Mouse (Mus musculus) forebrain, embryonic 10.5 days (tissue): ENCODE results near the gene Grk6. TPM values are rescaled to one million over a fixed set of nuclear protein-coding genes. Genes with fewer than 3 reads are reported as not detected.
A peak's percentile ranks its signal among the peaks of the same experiment; 100 is the strongest.

Experiments
- DNase-seq: peaks from one replicate; pipeline ENCODE4 v3.0.0-alpha.2; 2017; ENCODE audit warnings: low spot score; ENCODE audit errors: extremely low spot score
- H3K27ac ChIP-seq: fragments of 300-500 bp; sonication (generic); 2 replicates; pipeline ENCODE4 v1.5.1; 2016; ENCODE audit warnings: mild to moderate bottlenecking
- H3K27me3 ChIP-seq: fragments of 300-500 bp; sonication (generic); 2 replicates; pipeline ENCODE4 v1.6.1; 2016; ENCODE audit warnings: mild to moderate bottlenecking; ENCODE audit not compliant: poor library complexity, severe bottlenecking
- H3K36me3 ChIP-seq: fragments of 300-500 bp; sonication (generic); replicated peaks from 2 replicates; pipeline ENCODE4 v1.6.1; 2016; ENCODE audit warnings: mild to moderate bottlenecking, moderate library complexity
- H3K4me1 ChIP-seq: fragments of 300-500 bp; sonication (generic); 2 replicates; pipeline ENCODE4 v1.6.1; 2016
- H3K4me3 ChIP-seq: fragments of 300-500 bp; sonication (generic); 2 replicates; pipeline ENCODE4 v1.5.1; 2016; ENCODE audit warnings: mild to moderate bottlenecking, moderate library complexity
- H3K9me3 ChIP-seq: fragments of 300-500 bp; sonication (generic); 2 replicates; pipeline ENCODE4 v1.6.1; 2016; ENCODE audit warnings: mild to moderate bottlenecking, moderate library complexity
- WGBS: fragments of 180-500 bp; shearing (Covaris S2); methylation state at CpG from one replicate; pipeline ENCODE4 v1.1.7; 2016; 5-methylcytosine and 5-hydroxymethylcytosine counted together
- polyA plus RNA-seq: library from polyadenylated mRNA; unstranded; fragments of >200 nt; fragmentation: Nextera tagmentation; extraction: Ambion mirVana; gene quantifications from 2 replicates; pipeline ENCODE4 v1.2.1, GENCODE M21; 2016

Grk6 gene
- polyA plus RNA-seq = 44.8 and 51.1 TPM in 2 replicates

DNA sequence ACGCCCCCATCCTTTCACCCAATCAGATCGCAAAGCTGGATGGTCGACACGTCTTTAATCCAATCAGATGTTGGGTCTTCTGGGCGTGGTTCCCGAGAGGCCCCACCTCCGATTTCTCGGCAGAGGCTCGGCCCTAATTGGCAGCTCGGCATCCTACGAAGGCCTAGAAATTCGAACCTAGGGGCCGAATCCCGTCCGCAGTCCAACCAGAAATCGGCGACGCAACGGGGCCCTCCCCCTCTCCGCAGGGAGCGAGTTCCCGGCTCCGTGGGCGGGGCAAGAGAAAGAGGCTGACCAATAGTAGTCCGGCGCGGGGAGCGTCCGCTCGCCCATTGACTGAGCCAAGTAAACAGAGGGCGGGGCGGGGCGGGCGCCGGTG is at the start of gene Grk6:
Gene Grk6 (plus strand): TSS at position 136 of the 379 bp plus-strand sequence.
- no peaks in the 10 kb centered on the region for H3K27me3 ChIP-seq
- H3K4me3 ChIP-seq = peak within 1 kb of the TSS; percentile 95
- no peaks in the 10 kb centered on the region for H3K9me3 ChIP-seq
- under 1% methylated on average over 35 of the region's 35 CpGs for WGBS
- peak within 1 kb of the TSS; percentile 96 for H3K27ac ChIP-seq
- peaks cover 27% of the 10 kb centered on the region for H3K36me3 ChIP-seq
- peaks cover 46% of the 10 kb centered on the region for H3K4me1 ChIP-seq
- peak; percentile 99 for DNase-seq

DNA sequence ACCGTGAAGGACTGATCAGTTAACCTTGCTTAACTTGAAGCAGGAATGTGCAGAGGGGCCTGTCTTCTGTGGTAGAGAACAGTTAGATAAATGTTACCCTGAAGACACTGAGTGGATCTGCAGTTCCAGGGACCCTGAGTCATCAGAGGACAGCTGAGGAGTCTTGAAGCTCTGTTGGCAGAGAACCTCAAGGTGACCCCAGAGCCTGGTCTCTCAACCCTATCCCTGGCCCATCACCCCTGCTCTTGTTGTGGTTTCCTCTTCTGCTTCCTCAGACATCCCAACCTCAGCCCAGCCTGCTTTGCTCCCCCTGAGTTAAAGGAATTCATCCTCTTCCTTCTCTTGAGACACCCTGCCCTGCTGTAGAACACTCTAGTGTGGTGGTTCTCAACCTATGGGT is 46.8 kb upstream of the Grk6 start, which contains the start of gene Slc34a1:
Gene Slc34a1 (plus strand): TSS at position 100 of the 400 bp plus-strand sequence.
- WGBS = 97% methylated on average over 1 of the region's 1 CpGs
- H3K9me3 ChIP-seq = no peaks in the 10 kb centered on the region
- H3K4me1 ChIP-seq = peaks cover 2% of the 10 kb centered on the region
- H3K36me3 ChIP-seq = no peaks in the 10 kb centered on the region
- DNase-seq = no peak
- peaks cover 17% of the 10 kb centered on the region for H3K27me3 ChIP-seq
- H3K27ac ChIP-seq = no peak within 1 kb of the TSS
- no peak within 1 kb of the TSS for H3K4me3 ChIP-seq

DNA sequence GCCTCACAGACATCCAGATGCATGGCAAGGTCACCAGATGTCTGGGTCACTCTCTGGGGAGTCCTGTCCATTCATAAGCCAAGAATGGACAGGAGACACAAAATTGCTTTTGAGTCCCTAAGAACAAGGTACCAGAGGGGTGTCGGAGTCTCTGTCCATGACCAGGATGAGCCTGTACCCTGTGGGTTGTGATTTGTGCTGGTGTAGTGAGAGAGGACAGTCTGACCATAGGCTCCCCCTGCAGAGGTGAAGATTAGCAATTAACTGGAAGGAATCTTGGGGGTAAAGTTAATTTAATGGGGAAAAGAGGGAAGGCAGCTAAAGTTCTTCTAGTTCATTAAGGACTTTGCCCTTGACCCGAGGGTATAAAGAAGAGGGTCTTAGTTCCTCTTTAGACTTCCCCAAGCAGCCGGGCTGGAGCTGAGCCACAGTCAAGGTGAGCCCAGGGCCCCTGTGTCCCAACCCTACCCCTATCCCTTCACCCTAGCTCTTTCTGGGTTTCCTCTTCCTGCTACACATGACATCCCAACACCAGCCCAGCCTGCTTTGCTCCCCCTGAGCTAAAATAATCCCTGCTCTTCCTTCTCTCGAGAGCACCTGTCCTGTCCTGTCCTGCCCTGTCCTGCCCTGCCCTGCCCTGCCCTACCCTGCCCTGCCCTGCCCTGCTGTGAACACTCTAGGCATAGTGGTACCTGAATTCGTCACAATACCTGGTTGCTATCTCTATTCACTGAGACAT is 45.4 kb upstream of the Grk6 start:
- Histone ChIP-seq H3K27ac (no peak overlapping the region), H3K9me3 (no peaks in the 10 kb centered on the region), H3K4me1 (peaks cover 16% of the 10 kb centered on the region), H3K36me3 (no peaks in the 10 kb centered on the region), H3K4me3 (no peak overlapping the region), H3K27me3 (peaks cover 31% of the 10 kb centered on the region)
- 71% methylated on average over 5 of the region's 5 CpGs for WGBS
- DNase-seq = no peak

DNA sequence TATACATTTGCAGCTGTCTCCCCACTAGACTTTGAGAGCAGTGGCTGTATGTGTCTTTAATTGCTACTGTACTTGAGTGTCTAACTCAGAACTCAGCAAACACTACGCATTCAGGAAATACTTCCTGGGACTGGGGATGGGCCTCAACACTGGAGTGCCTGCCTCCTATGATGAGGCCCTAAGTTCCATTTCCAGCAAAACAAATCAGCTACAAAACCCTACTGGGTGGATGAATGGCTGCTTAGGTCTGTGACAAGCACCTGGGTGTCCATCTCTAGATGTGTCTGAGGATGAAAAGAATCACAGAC is 44.9 kb upstream of the Grk6 start:
- no peak for DNase-seq
- H3K27ac ChIP-seq = no peak overlapping the region
- 100% methylated on average over 1 of the region's 1 CpGs for WGBS
- H3K36me3 ChIP-seq = no peaks in the 10 kb centered on the region
- H3K4me1 ChIP-seq = peaks cover 19% of the 10 kb centered on the region
- H3K9me3 ChIP-seq = no peaks in the 10 kb centered on the region
- H3K27me3 ChIP-seq = peaks cover 34% of the 10 kb centered on the region
- no peak overlapping the region for H3K4me3 ChIP-seq

DNA sequence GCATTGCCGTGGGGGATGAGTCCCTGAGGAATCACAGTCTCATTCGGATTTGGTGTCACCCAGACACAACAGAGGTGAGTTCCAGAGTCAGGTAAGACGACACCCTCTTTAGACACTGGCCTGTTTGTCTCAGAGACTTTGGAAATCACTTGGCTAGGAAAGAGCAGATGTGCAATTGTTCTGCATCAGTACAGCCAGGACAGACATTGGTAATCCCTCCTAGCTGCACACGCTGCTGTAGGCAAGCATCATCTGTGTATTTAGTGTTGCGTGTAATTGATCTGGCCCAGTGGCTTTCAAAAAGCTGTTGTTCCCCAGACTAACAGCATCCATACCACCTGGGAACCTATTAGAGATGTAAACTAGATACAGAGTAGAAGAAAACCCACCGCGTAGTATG is 41.6 kb upstream of the Grk6 start:
- Histone ChIP-seq H3K27ac (0 out of 2 replicates have a peak overlapping the region, but pooled peaks have one; percentile 37), H3K4me1 (peaks cover 30% of the 10 kb centered on the region), H3K4me3 (no peak overlapping the region), H3K36me3 (no peaks in the 10 kb centered on the region), H3K27me3 (peaks cover 43% of the 10 kb centered on the region), H3K9me3 (no peaks in the 10 kb centered on the region)
- WGBS = 80% methylated on average over 7 of the region's 7 CpGs
- no peak for DNase-seq

DNA sequence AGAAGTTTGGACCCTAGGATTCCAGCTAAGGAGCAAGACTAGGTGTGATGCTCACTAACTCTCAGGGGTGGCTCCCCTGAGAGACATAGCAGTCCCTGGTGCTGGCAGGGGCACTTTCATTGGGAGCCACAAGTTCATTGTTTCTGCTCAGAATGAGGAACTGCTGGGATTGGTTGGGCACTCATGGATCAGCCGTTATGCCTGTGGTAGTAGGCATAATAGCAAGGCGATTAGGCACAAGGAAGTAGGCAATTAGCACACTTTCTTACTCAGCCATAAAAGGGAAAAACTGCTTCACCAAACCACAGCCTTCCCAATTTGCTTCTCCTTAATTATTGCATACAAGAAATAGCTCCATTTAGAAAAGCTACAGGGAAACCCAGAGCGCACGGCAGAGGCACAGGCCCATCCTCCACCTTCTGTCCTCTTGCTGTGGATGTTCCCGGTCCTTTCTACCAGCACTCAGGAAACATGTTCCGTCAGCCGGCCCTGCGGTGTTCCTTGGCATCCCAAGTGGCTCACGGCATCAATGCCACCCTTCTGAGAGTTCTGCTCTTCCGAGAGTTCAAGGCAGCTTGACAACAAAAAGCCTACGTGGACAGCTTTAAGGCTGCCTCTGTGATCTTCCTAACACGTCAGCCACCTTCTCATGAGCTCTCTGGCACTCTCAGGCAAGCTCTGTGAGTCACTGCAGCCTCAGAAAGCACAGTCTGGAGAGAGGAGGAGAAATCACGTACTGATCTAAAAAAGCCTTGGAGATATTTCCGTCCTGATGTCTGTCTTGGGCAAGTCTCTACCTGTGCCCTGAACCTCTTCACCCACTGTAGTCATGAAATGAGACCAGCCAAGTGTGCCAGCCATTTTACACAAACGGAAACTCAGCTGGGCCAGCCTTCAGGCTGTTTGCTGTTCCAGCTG is 40.7 kb upstream of the Grk6 start:
- H3K4me3 ChIP-seq = no peak overlapping the region
- H3K4me1 ChIP-seq = peaks cover 30% of the 10 kb centered on the region
- H3K9me3 ChIP-seq = no peaks in the 10 kb centered on the region
- WGBS = 74% methylated on average over 15 of the region's 15 CpGs
- DNase-seq = no peak
- peak overlapping the region; percentile 37; the same call in 1 of the 2 replicates for H3K27ac ChIP-seq
- no peaks in the 10 kb centered on the region for H3K36me3 ChIP-seq
- H3K27me3 ChIP-seq = peaks cover 43% of the 10 kb centered on the region

DNA sequence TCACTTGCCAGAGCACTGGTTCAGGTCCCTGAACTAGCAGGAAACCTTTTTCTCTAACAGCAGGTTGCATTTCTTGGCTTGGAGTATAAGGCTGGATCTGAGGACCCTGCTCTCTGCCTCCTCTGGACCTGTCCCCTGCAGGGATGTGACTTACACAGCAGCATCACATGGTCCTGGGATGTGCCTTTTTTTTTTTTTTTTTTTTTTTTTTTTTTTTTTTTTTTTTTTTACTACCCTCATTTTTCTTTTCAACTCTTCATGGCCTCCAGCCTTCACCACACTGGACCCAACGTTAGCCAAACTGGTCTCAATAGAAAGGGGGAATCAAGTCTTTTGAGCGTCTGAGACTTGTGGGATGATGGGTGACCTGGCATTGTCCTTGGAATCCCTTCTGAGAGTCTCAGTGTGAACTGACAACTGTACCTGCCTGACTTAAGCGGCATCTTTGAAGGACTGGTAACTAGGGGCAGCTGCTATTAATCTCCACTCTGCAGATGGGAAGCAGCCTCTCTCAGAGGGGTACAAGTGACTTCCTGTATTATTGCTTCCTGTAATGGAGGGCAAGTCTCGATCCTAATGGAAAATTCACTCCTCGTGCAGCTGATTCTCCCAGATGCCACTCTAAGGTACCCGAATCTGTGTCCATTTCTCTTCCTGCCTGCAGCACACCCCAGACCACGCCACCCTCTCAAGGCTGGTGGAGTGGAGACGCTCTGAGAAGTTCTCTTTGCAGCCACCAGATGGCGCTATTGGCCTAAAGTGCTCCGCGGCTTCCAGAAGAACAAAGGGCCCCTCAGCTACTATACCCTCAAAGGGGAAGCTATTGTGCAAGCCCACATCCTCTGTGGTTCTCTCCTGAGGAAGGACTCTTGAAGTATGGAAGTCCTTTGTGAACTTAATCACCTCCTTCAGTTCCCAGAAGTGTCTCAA is 39.8 kb upstream of the Grk6 start:
- WGBS = 20% methylated on average over 11 of the region's 11 CpGs
- peak; percentile 87 for DNase-seq
- Histone ChIP-seq H3K9me3 (no peaks in the 10 kb centered on the region), H3K36me3 (no peaks in the 10 kb centered on the region), H3K27me3 (peaks cover 43% of the 10 kb centered on the region), H3K4me1 (peaks cover 30% of the 10 kb centered on the region), H3K4me3 (peak overlapping the region; percentile 2), H3K27ac (peak overlapping the region; percentile 84)

DNA sequence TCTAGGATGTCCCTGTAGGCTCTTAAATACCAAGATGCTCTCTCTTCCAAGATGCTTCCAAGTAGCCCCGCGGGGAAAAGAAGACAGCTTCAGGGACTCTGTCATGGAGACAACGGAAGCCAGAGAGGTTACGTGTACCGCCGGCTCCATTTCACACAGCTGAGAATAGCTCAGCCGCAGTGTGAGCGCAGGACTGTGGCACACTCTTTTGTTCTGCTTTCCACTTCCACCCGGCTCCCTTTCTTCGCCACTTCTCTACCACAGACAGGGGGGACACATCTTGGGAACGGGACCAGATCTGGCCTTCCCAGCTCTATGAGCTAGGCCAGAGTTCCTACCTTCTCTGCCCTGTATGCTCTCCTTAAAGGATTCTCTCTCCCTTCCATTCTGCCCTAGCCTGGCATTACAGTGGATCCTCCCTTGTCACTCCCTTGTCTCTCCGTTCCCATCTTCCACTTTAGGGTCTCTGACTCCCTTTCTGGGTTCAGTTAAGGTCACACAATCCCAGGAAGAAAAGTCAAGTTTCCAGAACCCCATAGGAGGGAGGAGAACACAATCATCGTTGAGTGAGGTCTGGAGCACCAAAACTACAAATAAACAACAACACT is 39.0 kb upstream of the Grk6 start:
- Histone ChIP-seq H3K36me3 (no peaks in the 10 kb centered on the region), H3K9me3 (no peaks in the 10 kb centered on the region), H3K4me1 (peaks cover 30% of the 10 kb centered on the region), H3K4me3 (peak overlapping the region; percentile 2; the same call in 1 of the 2 replicates), H3K27ac (peak overlapping the region; percentile 84), H3K27me3 (peaks cover 37% of the 10 kb centered on the region)
- WGBS = 59% methylated on average over 13 of the region's 13 CpGs
- no peak for DNase-seq

DNA sequence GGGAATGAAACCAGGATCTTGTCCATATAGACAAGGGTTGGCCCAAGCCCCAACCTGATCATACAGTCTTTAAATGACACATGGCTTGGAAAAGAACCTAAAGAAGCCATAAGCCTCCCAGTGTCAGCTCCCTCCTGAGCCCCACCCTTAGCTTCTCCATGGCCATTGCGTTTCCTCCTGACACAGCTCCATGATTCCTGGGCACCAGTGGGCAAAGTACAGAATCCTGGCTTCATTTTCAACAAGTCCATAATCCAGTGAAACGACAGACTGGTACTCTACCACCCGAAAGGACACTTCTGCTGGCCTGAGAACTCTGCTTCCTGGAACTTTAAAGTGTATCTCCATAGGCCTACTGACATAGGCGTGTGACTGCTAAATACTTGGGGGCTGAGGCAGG is 37.5 kb upstream of the Grk6 start:
- H3K4me1 ChIP-seq = peaks cover 30% of the 10 kb centered on the region
- DNase-seq = no peak
- no peaks in the 10 kb centered on the region for H3K9me3 ChIP-seq
- peaks cover 41% of the 10 kb centered on the region for H3K27me3 ChIP-seq
- H3K36me3 ChIP-seq = no peaks in the 10 kb centered on the region
- no peak overlapping the region for H3K27ac ChIP-seq
- 89% methylated on average over 4 of the region's 4 CpGs for WGBS
- no peak overlapping the region for H3K4me3 ChIP-seq

DNA sequence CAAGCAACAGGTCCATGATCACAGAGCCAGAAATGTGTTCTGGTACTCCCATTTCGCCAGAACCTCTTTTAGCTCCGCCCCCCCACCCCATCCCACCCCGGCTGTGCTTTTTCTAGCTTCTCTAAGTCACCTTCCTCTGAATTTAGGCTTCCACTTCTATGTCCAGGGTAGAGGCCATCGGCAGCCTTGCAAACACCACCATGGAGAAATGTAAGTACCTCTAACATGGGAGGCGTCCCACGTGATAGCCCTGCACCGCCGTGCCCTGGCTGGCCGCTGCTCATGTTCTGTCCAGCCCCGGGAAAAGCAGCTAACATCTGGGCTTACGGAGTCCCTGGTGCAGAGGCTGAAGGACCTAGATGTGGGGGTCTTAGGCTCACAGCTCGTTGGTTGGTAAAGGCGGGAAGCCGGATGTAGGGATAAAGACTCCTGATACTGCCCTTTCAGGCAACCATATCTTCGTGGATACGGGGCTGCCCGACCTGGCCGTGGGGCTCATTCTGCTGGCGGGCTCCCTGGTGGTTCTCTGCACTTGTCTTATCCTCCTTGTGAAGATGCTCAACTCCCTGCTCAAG is 36.2 kb upstream of the Grk6 start:
- Histone ChIP-seq H3K27ac (no peak overlapping the region), H3K27me3 (peaks cover 40% of the 10 kb centered on the region), H3K4me3 (no peak overlapping the region), H3K4me1 (peaks cover 22% of the 10 kb centered on the region), H3K36me3 (no peaks in the 10 kb centered on the region), H3K9me3 (no peaks in the 10 kb centered on the region)
- no peak for DNase-seq
- 90% methylated on average over 19 of the region's 19 CpGs for WGBS

DNA sequence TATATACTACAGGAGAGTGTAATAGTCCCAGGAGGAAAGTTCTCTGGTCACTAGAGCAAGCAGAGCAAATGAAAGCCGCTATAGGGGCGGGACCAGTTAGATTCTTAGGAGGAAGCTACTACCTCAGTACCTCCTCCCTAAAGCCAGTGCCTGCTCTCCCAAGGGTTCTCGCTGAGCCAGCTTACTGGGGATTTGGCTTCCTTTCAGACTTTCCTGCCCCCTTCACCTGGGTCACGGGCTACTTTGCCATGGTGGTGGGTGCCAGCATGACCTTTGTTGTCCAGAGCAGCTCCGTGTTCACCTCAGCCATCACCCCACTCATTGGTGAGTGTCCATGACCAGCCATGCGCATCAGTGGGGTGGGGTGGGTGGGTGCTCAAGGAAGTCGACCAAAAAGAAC is 33.0 kb upstream of the Grk6 start:
- no peak for DNase-seq
- Histone ChIP-seq H3K4me3 (no peak overlapping the region), H3K9me3 (no peaks in the 10 kb centered on the region), H3K27me3 (peaks cover 49% of the 10 kb centered on the region), H3K27ac (no peak overlapping the region), H3K36me3 (no peaks in the 10 kb centered on the region), H3K4me1 (peaks cover 8% of the 10 kb centered on the region)
- WGBS = 72% methylated on average over 7 of the region's 7 CpGs
